Mouse (Mus musculus) kidney, embryonic 15.5 days (tissue): ENCODE data around the gene Anapc1. TPM values are rescaled to one million over a fixed set of nuclear protein-coding genes. Genes with fewer than 3 reads are reported as not detected.

Experiments
- ATAC-seq: fragments of 200-750 bp; cut with Nextera tagmentation; replicated peaks from 2 replicates; pipeline ENCODE4 v1.8.0; 2017; ENCODE audit warnings: moderate TSS enrichment; ENCODE audit not compliant: low FRiP score
- H3K27ac ChIP-seq: fragments of 300-500 bp; sonication (generic); 2 replicates; pipeline ENCODE4 v1.5.1; 2015; ENCODE audit warnings: mild to moderate bottlenecking, inconsistent platforms
- H3K27me3 ChIP-seq: fragments of 300-500 bp; sonication (generic); 2 replicates; pipeline ENCODE4 v1.6.1; 2015; ENCODE audit warnings: inconsistent platforms
- H3K36me3 ChIP-seq: fragments of 300-500 bp; sonication (generic); 2 replicates; pipeline ENCODE4 v1.6.1; 2015; ENCODE audit warnings: inconsistent platforms
- H3K4me1 ChIP-seq: fragments of 300-500 bp; sonication (generic); 2 replicates; pipeline ENCODE4 v1.6.1; 2015; ENCODE audit warnings: inconsistent platforms
- H3K4me2 ChIP-seq: fragments of 300-500 bp; sonication (generic); 2 replicates; pipeline ENCODE4 v1.6.1; 2015; ENCODE audit warnings: moderate library complexity, mild to moderate bottlenecking, inconsistent platforms
- H3K4me3 ChIP-seq: fragments of 300-500 bp; sonication (generic); replicated peaks from 2 replicates; pipeline ENCODE4 v1.5.1; 2015; ENCODE audit warnings: mild to moderate bottlenecking, inconsistent platforms
- H3K9ac ChIP-seq: fragments of 300-500 bp; sonication (generic); 2 replicates; pipeline ENCODE4 v1.6.1; 2015; ENCODE audit warnings: mild to moderate bottlenecking, inconsistent platforms
- H3K9me3 ChIP-seq: fragments of 300-500 bp; sonication (generic); replicated peaks from 2 replicates; pipeline ENCODE4 v1.6.1; 2016; ENCODE audit warnings: inconsistent platforms
- WGBS: fragments of 180-500 bp; shearing (Covaris S2); methylation state at CpG from one replicate; pipeline ENCODE4 v1.1.7; 2015; ENCODE audit warnings: mixed read lengths; 5-methylcytosine and 5-hydroxymethylcytosine counted together
- polyA plus RNA-seq: library from polyadenylated mRNA; unstranded; fragments of >200 nt; fragmentation: Nextera tagmentation; extraction: Ambion mirVana; gene quantifications from 2 replicates; pipeline ENCODE4 v1.2.1, GENCODE M21; 2015

Gene Anapc1
- 63.2 and 69.6 TPM in 2 replicates for polyA plus RNA-seq

GRCm38 (mm10) chr2:128686921-128687557 lies at the start of gene Anapc1:
Anapc1 (minus strand) TSS chr2:128687391.
- Histone ChIP-seq H3K27ac (peak within 1 kb of the TSS; percentile 94), H3K4me1 (peaks cover 13% of the 10 kb centered on the region), H3K36me3 (peaks cover 30% of the 10 kb centered on the region), H3K4me3 (peak within 1 kb of the TSS; percentile 85), H3K4me2 (peak within 1 kb of the TSS; percentile 65), H3K27me3 (no peaks in the 10 kb centered on the region), H3K9me3 (no peaks in the 10 kb centered on the region), H3K9ac (peak within 1 kb of the TSS; percentile 96)
- peak; percentile 97 for ATAC-seq
- WGBS: under 1% methylated on average over 58 of the region's 58 CpGs

GRCm38 (mm10) chr2:128735089-128735488 lies 47.9 kb upstream of the Anapc1 start:
- H3K9me3 ChIP-seq: no peaks in the 10 kb centered on the region
- H3K4me3 ChIP-seq: no peak overlapping the region
- H3K4me2 ChIP-seq: no peak overlapping the region
- H3K4me1 ChIP-seq: peaks cover 7% of the 10 kb centered on the region
- peaks cover 23% of the 10 kb centered on the region for H3K36me3 ChIP-seq
- 67% methylated on average over 3 of the region's 3 CpGs for WGBS
- no peak overlapping the region for H3K27ac ChIP-seq
- ATAC-seq: no peak
- no peaks in the 10 kb centered on the region for H3K27me3 ChIP-seq
- no peak overlapping the region for H3K9ac ChIP-seq

- ATAC-seq: no peak
- 79% methylated on average over 1 of the region's 1 CpGs for WGBS
Observed at GRCm38 (mm10) chr2:128731951-128732350, 44.8 kb upstream of the Anapc1 start.

GRCm38 (mm10) chr2:128731514-128731913 lies 44.3 kb upstream of the Anapc1 start:
- Histone ChIP-seq H3K4me3 (no peak overlapping the region), H3K27ac (no peak overlapping the region), H3K9ac (no peak overlapping the region), H3K4me1 (peaks cover 24% of the 10 kb centered on the region), H3K4me2 (no peak overlapping the region), H3K36me3 (peaks cover 20% of the 10 kb centered on the region), H3K27me3 (no peaks in the 10 kb centered on the region), H3K9me3 (no peaks in the 10 kb centered on the region)
- WGBS: 53% methylated on average over 10 of the region's 10 CpGs
- ATAC-seq: no peak

More at GRCm38 (mm10) chr2:128731951-128732350, 44.8 kb upstream of the Anapc1 start:
- Histone ChIP-seq H3K9ac (no peak overlapping the region), H3K4me1 (peaks cover 20% of the 10 kb centered on the region), H3K4me2 (no peak overlapping the region), H3K9me3 (no peaks in the 10 kb centered on the region), H3K27ac (no peak overlapping the region), H3K36me3 (peaks cover 20% of the 10 kb centered on the region), H3K27me3 (no peaks in the 10 kb centered on the region), H3K4me3 (no peak overlapping the region)

GRCm38 (mm10) chr2:128729141-128729540 lies 42.0 kb upstream of the Anapc1 start:
- no peak overlapping the region for H3K4me2 ChIP-seq
- H3K9ac ChIP-seq: no peak overlapping the region
- peaks cover 20% of the 10 kb centered on the region; the same call in 1 of the 2 replicates for H3K4me1 ChIP-seq
- peaks cover 20% of the 10 kb centered on the region for H3K36me3 ChIP-seq
- WGBS: 34% methylated on average over 7 of the region's 7 CpGs
- ATAC-seq: no peak
- no peaks in the 10 kb centered on the region for H3K27me3 ChIP-seq
- H3K4me3 ChIP-seq: no peak overlapping the region
- H3K27ac ChIP-seq: no peak overlapping the region
- no peaks in the 10 kb centered on the region for H3K9me3 ChIP-seq

DNA sequence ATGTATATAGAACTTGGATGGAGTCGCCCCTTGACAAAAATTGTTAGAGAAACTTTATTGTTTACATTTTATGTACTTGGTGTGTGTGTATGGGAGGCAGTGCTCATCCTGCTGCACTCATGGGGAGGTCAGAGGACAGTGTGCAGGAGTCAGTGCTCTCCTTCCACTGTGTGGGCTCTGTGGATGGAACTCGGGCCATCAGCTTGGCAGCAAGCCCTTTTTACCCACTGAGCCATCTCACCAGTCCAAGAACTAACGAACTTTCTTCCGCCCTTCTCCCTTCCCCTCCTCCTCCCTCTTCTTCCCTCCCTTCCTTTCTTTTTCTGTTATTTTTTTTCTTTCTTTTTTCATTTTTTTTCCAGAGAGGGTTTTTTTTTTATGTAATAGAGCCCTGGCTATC lies 40.9 kb upstream of the Anapc1 start:
- H3K4me3 ChIP-seq: no peak overlapping the region
- WGBS: 77% methylated on average over 4 of the region's 4 CpGs
- H3K27ac ChIP-seq: no peak overlapping the region
- peaks cover 20% of the 10 kb centered on the region for H3K36me3 ChIP-seq
- H3K9ac ChIP-seq: no peak overlapping the region
- no peak for ATAC-seq
- H3K9me3 ChIP-seq: no peaks in the 10 kb centered on the region
- H3K27me3 ChIP-seq: no peaks in the 10 kb centered on the region
- H3K4me2 ChIP-seq: no peak overlapping the region
- H3K4me1 ChIP-seq: peaks cover 20% of the 10 kb centered on the region; the same call in 1 of the 2 replicates

GRCm38 (mm10) chr2:128727552-128727951 lies 40.4 kb upstream of the Anapc1 start:
- Histone ChIP-seq H3K27me3 (no peaks in the 10 kb centered on the region), H3K9me3 (no peaks in the 10 kb centered on the region), H3K4me3 (no peak overlapping the region), H3K4me2 (no peak overlapping the region), H3K9ac (no peak overlapping the region), H3K27ac (no peak overlapping the region), H3K36me3 (peaks cover 15% of the 10 kb centered on the region), H3K4me1 (peaks cover 20% of the 10 kb centered on the region)
- no peak for ATAC-seq
- 66% methylated on average over 3 of the region's 3 CpGs for WGBS

GRCm38 (mm10) chr2:128726626-128727025 lies 39.4 kb upstream of the Anapc1 start:
- Histone ChIP-seq H3K4me2 (no peak overlapping the region), H3K4me3 (no peak overlapping the region), H3K9ac (no peak overlapping the region), H3K27me3 (no peaks in the 10 kb centered on the region), H3K9me3 (no peaks in the 10 kb centered on the region), H3K27ac (no peak overlapping the region), H3K4me1 (peaks cover 25% of the 10 kb centered on the region), H3K36me3 (peaks cover 14% of the 10 kb centered on the region)
- ATAC-seq: no peak
- WGBS: 67% methylated on average over 7 of the region's 7 CpGs

DNA sequence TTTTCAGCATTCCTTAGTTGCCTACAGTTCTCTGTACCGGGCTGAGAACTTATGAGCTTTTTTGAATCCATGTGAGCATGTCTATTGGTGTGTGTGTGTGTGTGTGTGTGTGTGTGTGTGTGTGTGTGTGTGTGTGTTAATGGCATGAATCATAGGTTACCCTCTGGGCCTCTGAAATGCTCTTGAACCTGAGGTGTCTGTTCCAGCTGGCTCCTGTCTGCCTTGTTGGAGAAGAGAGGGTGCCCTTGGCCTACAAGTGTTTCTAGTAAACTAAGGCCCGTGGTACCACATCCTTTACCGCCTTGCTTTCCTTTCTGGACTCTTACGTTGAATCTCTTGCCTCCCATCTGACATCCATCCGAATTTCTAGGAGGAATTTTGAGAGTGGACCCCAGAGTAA lies 38.9 kb upstream of the Anapc1 start:
- H3K9ac ChIP-seq: no peak overlapping the region
- H3K4me2 ChIP-seq: no peak overlapping the region
- WGBS: 82% methylated on average over 5 of the region's 5 CpGs
- peaks cover 14% of the 10 kb centered on the region for H3K36me3 ChIP-seq
- no peak for ATAC-seq
- H3K27ac ChIP-seq: no peak overlapping the region
- no peak overlapping the region for H3K4me3 ChIP-seq
- H3K9me3 ChIP-seq: no peaks in the 10 kb centered on the region
- no peaks in the 10 kb centered on the region for H3K27me3 ChIP-seq
- peaks cover 25% of the 10 kb centered on the region for H3K4me1 ChIP-seq

GRCm38 (mm10) chr2:128722106-128722710 lies 35.0 kb upstream of the Anapc1 start:
- Histone ChIP-seq H3K27ac (peak overlapping the region; percentile 52), H3K4me1 (peaks cover 20% of the 10 kb centered on the region), H3K9ac (no peak overlapping the region), H3K9me3 (no peaks in the 10 kb centered on the region), H3K4me3 (no peak overlapping the region), H3K36me3 (0 out of 2 replicates have a peak, but pooled peaks cover 4% of the 10 kb centered on the region), H3K27me3 (no peaks in the 10 kb centered on the region), H3K4me2 (no peak overlapping the region)
- WGBS: 77% methylated on average over 5 of the region's 5 CpGs
- 0 out of 2 replicates have a peak, but pooled peaks have one; percentile 56 for ATAC-seq

DNA sequence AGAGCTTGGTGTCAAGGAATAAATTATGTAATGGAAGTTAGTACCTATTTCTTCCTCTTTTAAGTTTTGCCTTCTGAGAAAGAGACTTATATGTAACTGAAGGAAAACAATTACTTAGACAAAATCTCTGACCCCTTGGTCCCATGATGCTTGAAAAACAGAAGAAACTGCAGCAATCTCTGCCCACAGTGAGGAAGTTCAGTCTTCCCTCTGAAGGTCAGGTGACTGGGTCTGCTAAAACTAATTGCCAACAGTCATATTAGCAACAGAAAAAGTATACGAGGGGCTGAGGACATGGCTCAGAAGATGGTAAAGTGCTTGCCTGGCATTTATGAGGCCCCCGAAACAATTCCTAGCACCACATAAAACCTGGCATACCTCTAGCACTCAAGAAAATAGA lies 32.2 kb upstream of the Anapc1 start:
- no peak overlapping the region for H3K4me3 ChIP-seq
- WGBS: 89% methylated on average over 2 of the region's 2 CpGs
- H3K27ac ChIP-seq: no peak overlapping the region
- no peaks in the 10 kb centered on the region for H3K27me3 ChIP-seq
- H3K4me2 ChIP-seq: no peak overlapping the region
- H3K36me3 ChIP-seq: 0 out of 2 replicates have a peak, but pooled peaks cover 4% of the 10 kb centered on the region
- no peak overlapping the region for H3K9ac ChIP-seq
- peaks cover 33% of the 10 kb centered on the region for H3K4me1 ChIP-seq
- ATAC-seq: no peak
- no peaks in the 10 kb centered on the region for H3K9me3 ChIP-seq

- peaks cover 53% of the 10 kb centered on the region for H3K4me1 ChIP-seq
- no peaks in the 10 kb centered on the region for H3K27me3 ChIP-seq
- ATAC-seq: no peak
- H3K4me3 ChIP-seq: no peak overlapping the region
- H3K4me2 ChIP-seq: no peak overlapping the region
- WGBS: 82% methylated on average over 1 of the region's 1 CpGs
- H3K9me3 ChIP-seq: no peaks in the 10 kb centered on the region
- no peak overlapping the region for H3K9ac ChIP-seq
- H3K36me3 ChIP-seq: 0 out of 2 replicates have a peak, but pooled peaks cover 4% of the 10 kb centered on the region
- H3K27ac ChIP-seq: peak overlapping the region; percentile 93
Observed at GRCm38 (mm10) chr2:128715979-128716378, 28.8 kb upstream of the Anapc1 start.
